Mouse (Mus musculus) MEL (cell line): ENCODE data around the gene Frmd4a.

ENCODE experiments used
- BHLHE40 ChIP-seq: IDR thresholded peaks from 2 replicates; pipeline ENCODE4 v1.6.1; 2012; ENCODE audit warnings: low read depth, mild to moderate bottlenecking, inconsistent platforms, low read length, improper control_type of control experiment, borderline replicate concordance
- CHD1 ChIP-seq: IDR thresholded peaks from 2 replicates; pipeline ENCODE4 v1.6.1; 2012; ENCODE audit warnings: low read depth, mild to moderate bottlenecking, inconsistent platforms, low read length, improper control_type of control experiment
- CTCF ChIP-seq, 3 experiments: IDR thresholded peaks in 2 of 3; conservative IDR thresholded peaks in 1 of 3; 2 replicates each; pipeline ENCODE4 v1.5.1; 2011 to 2012; ENCODE audit warnings: low read length in 3 of 3, low read depth in 2 of 3, mild to moderate bottlenecking in 2 of 3, improper control_type of control experiment in 1 of 3, inconsistent platforms in 1 of 3, mixed read lengths in 1 of 3, moderate library complexity in 1 of 3; ENCODE audit not compliant: control insufficient read depth in 1 of 3, insufficient read depth in 1 of 3, poor library complexity in 1 of 3, severe bottlenecking in 1 of 3
- E2F4 ChIP-seq: IDR thresholded peaks from 2 replicates; pipeline ENCODE4 v1.6.1; 2011; ENCODE audit warnings: low read depth, low read length, improper control_type of control experiment, borderline replicate concordance
- MAFK ChIP-seq: IDR thresholded peaks from 2 replicates; pipeline ENCODE4 v1.6.1; 2011; ENCODE audit warnings: low read depth, mild to moderate bottlenecking, low read length, improper control_type of control experiment, borderline replicate concordance
- MAX ChIP-seq: IDR thresholded peaks from 2 replicates; pipeline ENCODE4 v1.6.1; 2011; ENCODE audit warnings: low read length, improper control_type of control experiment
- MYC ChIP-seq: IDR thresholded peaks from 2 replicates; pipeline ENCODE4 v1.6.1; 2011; ENCODE audit warnings: low read depth, mild to moderate bottlenecking, low read length, improper control_type of control experiment, moderate library complexity
- NELFE ChIP-seq: IDR thresholded peaks from 2 replicates; pipeline ENCODE4 v1.6.1; 2011; ENCODE audit warnings: low read depth, low read length, improper control_type of control experiment
- SIN3A ChIP-seq: IDR thresholded peaks from 2 replicates; pipeline ENCODE4 v1.6.1; 2012; ENCODE audit warnings: low read length, improper control_type of control experiment, inconsistent platforms
- TBP ChIP-seq: IDR thresholded peaks from 2 replicates; pipeline ENCODE4 v1.8.0; 2011; ENCODE audit warnings: low read depth, low read length, improper control_type of control experiment
- TCF12 ChIP-seq: IDR thresholded peaks from 2 replicates; pipeline ENCODE4 v1.6.1; 2014; ENCODE audit warnings: low read depth, mild to moderate bottlenecking, inconsistent platforms, low read length, improper control_type of control experiment, moderate library complexity
- ZMIZ1 ChIP-seq: IDR thresholded peaks from 2 replicates; pipeline ENCODE4 v1.6.1; 2012; ENCODE audit warnings: low read depth, mild to moderate bottlenecking, inconsistent platforms, low read length, improper control_type of control experiment, moderate library complexity
- ZNF384 ChIP-seq: IDR thresholded peaks from 2 replicates; pipeline ENCODE4 v1.6.1; 2012; ENCODE audit warnings: low read depth, mild to moderate bottlenecking, inconsistent platforms, low read length, improper control_type of control experiment

DNA sequence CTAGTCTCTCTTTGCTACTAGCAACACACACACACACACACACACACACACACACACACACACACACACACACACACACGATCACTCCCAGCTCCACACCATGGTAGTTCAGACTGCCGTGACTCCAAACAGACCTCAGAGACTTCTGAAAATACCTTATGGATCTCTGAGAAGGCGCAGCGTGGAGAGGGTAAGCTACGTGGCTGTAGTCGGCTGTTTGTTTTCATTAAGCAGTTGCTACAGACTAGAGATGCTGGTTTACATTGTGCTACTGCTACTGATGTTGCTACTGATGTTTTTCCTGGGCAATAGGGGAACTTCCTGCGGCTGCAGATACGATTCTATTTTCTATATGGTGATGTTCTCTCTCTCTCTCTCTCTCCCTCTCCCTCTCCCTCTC lies 283.3 kb downstream of the Frmd4a start:
- TF ChIP-seq TBP (no peak), CTCF (IDR thresholded peaks at IDR 0.05 in 2 of 3, conservative IDR thresholded peaks at IDR 0.05 in 1 of 3; ENCODE audit: control insufficient read depth in 1 of 3, insufficient read depth in 1 of 3, low read depth in 2 of 3, low read length in 3 of 3, poor library complexity in 1 of 3, severe bottlenecking in 1 of 3) (no peak), TCF12 (no peak), E2F4 (no peak), MAFK (no peak), SIN3A (no peak), NELFE (no peak), CHD1 (no peak), BHLHE40 (no peak), ZMIZ1 (no peak), MAX (no peak), ZNF384 (no peak), MYC (no peak)
